Mouse (Mus musculus): ENCODE data around the gene Samd15. TPM values are rescaled to one million over a fixed set of nuclear protein-coding genes. Genes with fewer than 3 reads are reported as not detected.
"Not testable (repeated sequence)": the region's sequence is repeated elsewhere in the genome, so short reads cannot be mapped to it uniquely, and the experiment has no call there.

The Samd15 gene
- polyA plus RNA-seq, 1 experiment from 2014 or later, result 1.1 TPM

GRCm38 (mm10) chr12:87195069-87195468 lies 4.5 kb upstream of the Samd15 start:
- peaks cover 7% of the 10 kb centered on the region for H3K4me1 ChIP-seq (replicated peaks; ENCODE audit: control insufficient read depth, insufficient read depth, low read length)
- no peaks in the 10 kb centered on the region for H3K9me3 ChIP-seq (ENCODE audit: control insufficient read depth, low read length)
- no peaks in the 10 kb centered on the region for H3K27me3 ChIP-seq (replicated peaks; ENCODE audit: control insufficient read depth, insufficient read depth, low read length)
- whole genome bisulfite sequencing, result 95% methylated on average over 1 of the region's 1 CpGs
- no peak overlapping the region for H3K4me3 ChIP-seq (replicated peaks; ENCODE audit: low read length)
- H3K27ac ChIP-seq (ENCODE audit: low read length), result no peak overlapping the region
- H3K4me2 ChIP-seq (ENCODE audit: low read length), result no peak overlapping the region
- no peak overlapping the region for H3K9ac ChIP-seq (replicated peaks; ENCODE audit: low read depth, low read length)
- H3K36me3 ChIP-seq (ENCODE audit: control insufficient read depth, insufficient read depth), result no peaks in the 10 kb centered on the region
- ATAC-seq, result no peak

GRCm38 (mm10) chr12:87196310-87196709 lies 3.2 kb upstream of the Samd15 start:
- no peaks in the 10 kb centered on the region for H3K36me3 ChIP-seq (ENCODE audit: control insufficient read depth, insufficient read depth)
- no peak overlapping the region for H3K27ac ChIP-seq (ENCODE audit: low read length)
- peaks cover 7% of the 10 kb centered on the region for H3K4me1 ChIP-seq (replicated peaks; ENCODE audit: control insufficient read depth, insufficient read depth, low read length)
- no peak overlapping the region for H3K4me2 ChIP-seq (ENCODE audit: low read length)
- H3K27me3 ChIP-seq (replicated peaks; ENCODE audit: control insufficient read depth, insufficient read depth, low read length), result no peaks in the 10 kb centered on the region
- H3K4me3 ChIP-seq (replicated peaks; ENCODE audit: low read length), result no peak overlapping the region
- H3K9ac ChIP-seq (replicated peaks; ENCODE audit: low read depth, low read length), result no peak overlapping the region
- no peak for ATAC-seq
- H3K9me3 ChIP-seq (ENCODE audit: control insufficient read depth, low read length), result no peaks in the 10 kb centered on the region

GRCm38 (mm10) chr12:87198792-87199191 lies 731 bp upstream of the Samd15 start:
- H3K36me3 ChIP-seq (ENCODE audit: control insufficient read depth, insufficient read depth), result no peaks in the 10 kb centered on the region
- 0 out of 2 replicates have a peak overlapping the region, but pooled peaks have one; percentile 95 for H3K9ac ChIP-seq (replicated peaks; ENCODE audit: low read depth, low read length)
- WGBS, result 43% methylated on average over 6 of the region's 6 CpGs
- H3K9me3 ChIP-seq (ENCODE audit: control insufficient read depth, low read length), result no peaks in the 10 kb centered on the region
- H3K4me1 ChIP-seq (replicated peaks; ENCODE audit: control insufficient read depth, insufficient read depth, low read length), result peaks cover 7% of the 10 kb centered on the region
- no peak for ATAC-seq
- H3K4me3 ChIP-seq (replicated peaks; ENCODE audit: low read length), result peak overlapping the region; percentile 87
- H3K4me2 ChIP-seq (ENCODE audit: low read length), result peak overlapping the region; percentile 82
- H3K27ac ChIP-seq (ENCODE audit: low read length), result no peak overlapping the region
- no peaks in the 10 kb centered on the region for H3K27me3 ChIP-seq (replicated peaks; ENCODE audit: control insufficient read depth, insufficient read depth, low read length)

GRCm38 (mm10) chr12:87199973-87200586 lies 557 bp downstream of the Samd15 start, which contains the start of gene Tmed8:
TSS of gene Tmed8 (minus strand) at chr12:87200454.
- Histone ChIP-seq H3K27me3 (replicated peaks; ENCODE audit: control insufficient read depth, insufficient read depth, low read length) (no peaks in the 10 kb centered on the region), H3K4me2 (ENCODE audit: low read length) (peak within 1 kb of the TSS; percentile 82), H3K36me3 (ENCODE audit: control insufficient read depth, insufficient read depth) (no peaks in the 10 kb centered on the region), H3K4me3 (replicated peaks; ENCODE audit: low read length) (peak within 1 kb of the TSS; percentile 87), H3K27ac (ENCODE audit: low read length) (peak within 1 kb of the TSS; percentile 93), H3K4me1 (replicated peaks; ENCODE audit: control insufficient read depth, insufficient read depth, low read length) (peaks cover 7% of the 10 kb centered on the region), H3K9ac (replicated peaks; ENCODE audit: low read depth, low read length) (peak within 1 kb of the TSS; percentile 95), H3K9me3 (ENCODE audit: control insufficient read depth, low read length) (no peaks in the 10 kb centered on the region)
- WGBS, result under 1% methylated on average over 56 of the region's 70 CpGs
- peak; percentile 96 for ATAC-seq

- H3K4me3 ChIP-seq (replicated peaks; ENCODE audit: low read length), result no peak overlapping the region
- H3K36me3 ChIP-seq (ENCODE audit: control insufficient read depth, insufficient read depth), result no peaks in the 10 kb centered on the region
- no peak for ATAC-seq
- H3K9me3 ChIP-seq (ENCODE audit: control insufficient read depth, low read length), result no peaks in the 10 kb centered on the region
- H3K4me1 ChIP-seq (replicated peaks; ENCODE audit: control insufficient read depth, insufficient read depth, low read length), result peaks cover 7% of the 10 kb centered on the region
- no peak overlapping the region for H3K9ac ChIP-seq (replicated peaks; ENCODE audit: low read depth, low read length)
- WGBS, result 72% methylated on average over 5 of the region's 5 CpGs
- no peak overlapping the region for H3K27ac ChIP-seq (ENCODE audit: low read length)
- no peaks in the 10 kb centered on the region for H3K27me3 ChIP-seq (replicated peaks; ENCODE audit: control insufficient read depth, insufficient read depth, low read length)
- H3K4me2 ChIP-seq (ENCODE audit: low read length), result no peak overlapping the region
These were observed 2.2 kb downstream of the Samd15 start for GRCm38 (mm10) chr12:87201694-87202093.

- not testable (repeated sequence) for H3K27ac ChIP-seq (ENCODE audit: low read length); H3K4me3 ChIP-seq (replicated peaks; ENCODE audit: low read length); H3K27me3 ChIP-seq (replicated peaks; ENCODE audit: control insufficient read depth, insufficient read depth, low read length); H3K4me2 ChIP-seq (ENCODE audit: low read length); H3K4me1 ChIP-seq (replicated peaks; ENCODE audit: control insufficient read depth, insufficient read depth, low read length); H3K9me3 ChIP-seq (ENCODE audit: control insufficient read depth, low read length); ATAC-seq; H3K36me3 ChIP-seq (ENCODE audit: control insufficient read depth, insufficient read depth); H3K9ac ChIP-seq (replicated peaks; ENCODE audit: low read depth, low read length)
- 84% methylated on average over 5 of the region's 5 CpGs for WGBS
These were observed 6.3 kb downstream of the Samd15 start for GRCm38 (mm10) chr12:87205789-87206188.

- no peak overlapping the region for H3K4me2 ChIP-seq (ENCODE audit: low read length)
- no peak overlapping the region for H3K9ac ChIP-seq (replicated peaks; ENCODE audit: low read depth, low read length)
- 60% methylated on average over 2 of the region's 2 CpGs for WGBS
These were observed 13.5 kb downstream of the Samd15 start for GRCm38 (mm10) chr12:87212844-87213606.

GRCm38 (mm10) chr12:87216053-87216452 lies 16.5 kb downstream of the Samd15 start:
- ATAC-seq, result no peak
- Histone ChIP-seq H3K36me3 (ENCODE audit: control insufficient read depth, insufficient read depth) (no peaks in the 10 kb centered on the region), H3K27me3 (replicated peaks; ENCODE audit: control insufficient read depth, insufficient read depth, low read length) (no peaks in the 10 kb centered on the region), H3K4me1 (replicated peaks; ENCODE audit: control insufficient read depth, insufficient read depth, low read length) (no peaks in the 10 kb centered on the region), H3K27ac (ENCODE audit: low read length) (no peak overlapping the region), H3K9ac (replicated peaks; ENCODE audit: low read depth, low read length) (no peak overlapping the region), H3K4me3 (replicated peaks; ENCODE audit: low read length) (no peak overlapping the region), H3K9me3 (ENCODE audit: control insufficient read depth, low read length) (no peaks in the 10 kb centered on the region), H3K4me2 (ENCODE audit: low read length) (no peak overlapping the region)
- 73% methylated on average over 2 of the region's 2 CpGs for WGBS

More at GRCm38 (mm10) chr12:87212844-87213606, 13.5 kb downstream of the Samd15 start:
- no peaks in the 10 kb centered on the region for H3K9me3 ChIP-seq (ENCODE audit: control insufficient read depth, low read length)
- no peaks in the 10 kb centered on the region for H3K36me3 ChIP-seq (ENCODE audit: control insufficient read depth, insufficient read depth)
- no peak overlapping the region for H3K27ac ChIP-seq (ENCODE audit: low read length)
- H3K4me3 ChIP-seq (replicated peaks; ENCODE audit: low read length), result no peak overlapping the region
- ATAC-seq, result no peak
- H3K4me1 ChIP-seq (replicated peaks; ENCODE audit: control insufficient read depth, insufficient read depth, low read length), result no peaks in the 10 kb centered on the region
- no peaks in the 10 kb centered on the region for H3K27me3 ChIP-seq (replicated peaks; ENCODE audit: control insufficient read depth, insufficient read depth, low read length)

- H3K4me2 ChIP-seq (ENCODE audit: low read length), result no peak overlapping the region
- H3K9me3 ChIP-seq (ENCODE audit: control insufficient read depth, low read length), result no peaks in the 10 kb centered on the region
- no peak overlapping the region for H3K27ac ChIP-seq (ENCODE audit: low read length)
- no peak for ATAC-seq
- no peak overlapping the region for H3K9ac ChIP-seq (replicated peaks; ENCODE audit: low read depth, low read length)
- H3K36me3 ChIP-seq (ENCODE audit: control insufficient read depth, insufficient read depth), result no peaks in the 10 kb centered on the region
- no peak overlapping the region for H3K4me3 ChIP-seq (replicated peaks; ENCODE audit: low read length)
- H3K4me1 ChIP-seq (replicated peaks; ENCODE audit: control insufficient read depth, insufficient read depth, low read length), result no peaks in the 10 kb centered on the region
- no peaks in the 10 kb centered on the region for H3K27me3 ChIP-seq (replicated peaks; ENCODE audit: control insufficient read depth, insufficient read depth, low read length)
These were observed 18.1 kb downstream of the Samd15 start for GRCm38 (mm10) chr12:87217596-87217995.
